Mouse (Mus musculus) kidney, adult 11 months (tissue): ENCODE measurements around the gene Gm9844.
A peak's percentile ranks its signal among the peaks of the same experiment; 100 is the strongest.
"Not testable (repeated sequence)": the region's sequence is repeated elsewhere in the genome, so short reads cannot be mapped to it uniquely, and the experiment has no call there.

Experiments used
- DNase-seq: peaks from one replicate; pipeline ENCODE4 v3.0.0; 2022

Gene Gm9844

DNA sequence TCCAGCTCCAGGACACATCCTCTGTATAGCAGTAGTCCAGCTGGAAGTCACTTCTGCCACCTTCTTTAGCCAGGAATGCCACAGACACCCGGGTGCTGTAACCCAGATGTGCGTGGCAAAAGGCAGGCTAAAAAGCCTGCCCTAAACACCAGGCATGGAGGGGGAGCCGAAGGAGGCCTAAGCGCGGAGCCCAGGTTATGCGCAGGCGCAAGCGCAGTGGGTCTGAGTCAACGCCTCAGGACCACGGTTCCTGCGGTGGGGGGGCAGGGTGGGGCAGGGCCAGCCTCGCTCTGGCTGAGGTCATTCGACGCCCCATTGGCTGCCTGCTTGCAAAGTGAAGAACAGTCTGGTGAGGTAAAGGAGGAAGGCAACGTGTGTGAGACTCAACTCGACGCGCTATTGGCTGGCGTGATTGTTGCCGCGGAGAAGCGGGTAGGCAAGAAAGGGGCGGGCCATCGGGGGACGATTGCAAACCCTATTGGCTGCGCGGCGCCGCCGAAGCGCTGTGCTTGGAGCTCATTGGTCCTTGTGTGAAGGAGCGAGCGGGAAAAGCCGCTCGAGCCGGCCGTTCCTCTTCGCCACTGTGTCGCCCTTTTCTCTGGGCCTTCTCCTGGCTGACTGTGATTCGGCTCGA is 7.6 kb downstream of the Gm9844 start, which contains the start of the genes Lypd4 and Dmrtc2:
Gene Lypd4, minus strand, starts transcription at position 410 of the 634 bp plus-strand sequence.
Gene Dmrtc2, plus strand, starts transcription at position 526 of the 634 bp plus-strand sequence.
- no peak for DNase-seq

DNA sequence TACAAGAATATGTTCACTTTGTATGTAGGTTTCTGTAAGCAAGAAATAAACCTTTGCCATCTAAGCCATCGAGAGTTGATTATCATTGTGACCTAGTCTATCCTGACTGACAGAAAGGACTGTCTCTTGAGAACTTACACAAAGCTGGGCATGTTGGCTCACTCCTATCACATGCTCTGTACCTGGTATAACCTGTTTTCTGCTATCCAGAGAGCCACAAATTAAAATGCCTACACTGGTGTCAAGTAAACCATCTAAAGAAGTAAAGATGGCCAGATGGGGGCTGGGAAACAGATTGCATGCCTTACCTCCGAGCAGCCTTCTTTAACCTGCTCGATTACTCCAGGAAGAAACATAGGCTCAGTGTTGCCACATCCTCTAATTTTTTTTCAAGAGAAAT is 15.6 kb downstream of the Gm9844 start:
- DNase-seq, result no peak

DNA sequence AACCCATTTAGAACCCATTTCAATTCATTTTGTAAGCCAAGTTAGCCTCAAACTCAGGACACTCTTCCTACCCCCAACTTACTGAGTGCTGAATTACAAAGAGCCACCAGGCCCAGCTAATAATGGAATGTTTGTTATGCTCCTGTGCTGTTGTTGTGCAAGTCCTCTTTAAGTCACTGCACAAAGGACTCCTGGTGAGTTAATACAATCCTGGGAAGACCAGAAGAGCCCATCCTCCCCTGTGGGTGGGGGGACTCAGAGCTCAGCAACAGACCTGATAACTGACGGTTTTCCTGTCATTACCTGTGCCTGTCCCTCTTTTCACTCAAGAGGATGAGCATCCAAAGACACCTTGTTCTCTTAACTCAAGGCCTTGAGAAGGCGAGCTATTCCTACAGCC is 17.6 kb downstream of the Gm9844 start:
- no peak for DNase-seq

DNA sequence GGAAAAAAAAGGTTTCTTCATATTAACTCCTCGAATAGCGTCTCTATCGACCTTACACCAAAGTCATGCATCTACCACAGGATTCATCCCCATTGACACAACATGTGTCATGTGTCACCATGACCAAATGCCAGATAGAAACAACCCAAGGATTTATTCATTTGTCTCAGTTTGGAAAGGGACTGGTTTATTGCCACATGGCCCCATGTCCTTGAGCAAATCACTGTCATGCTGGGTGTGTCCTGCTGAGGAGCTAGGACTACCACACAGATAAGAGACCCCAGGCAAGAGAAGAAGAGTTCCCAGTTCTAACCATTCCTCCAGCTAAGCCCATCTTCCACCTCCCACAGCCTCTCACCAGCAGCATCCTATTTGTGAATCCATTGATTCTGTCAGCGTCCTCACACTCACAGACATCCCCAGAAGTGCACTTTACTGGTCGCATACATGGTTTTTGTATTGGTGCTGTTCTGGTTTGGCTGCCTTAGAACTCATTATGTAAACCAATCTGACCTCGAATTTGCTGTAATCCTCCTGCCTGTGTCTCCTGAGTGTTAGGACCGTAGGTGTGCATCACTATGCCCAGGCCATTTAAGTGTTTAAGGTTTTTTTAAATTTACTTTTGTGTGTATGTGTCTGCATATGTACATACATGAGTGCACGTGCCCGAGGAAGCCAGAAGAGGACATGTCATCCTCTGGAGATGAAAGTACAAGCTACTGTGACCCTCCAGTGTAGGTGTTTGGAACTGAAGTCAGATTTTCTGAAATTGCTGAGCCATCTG is 20.6 kb downstream of the Gm9844 start:
- DNase-seq, result no peak

DNA sequence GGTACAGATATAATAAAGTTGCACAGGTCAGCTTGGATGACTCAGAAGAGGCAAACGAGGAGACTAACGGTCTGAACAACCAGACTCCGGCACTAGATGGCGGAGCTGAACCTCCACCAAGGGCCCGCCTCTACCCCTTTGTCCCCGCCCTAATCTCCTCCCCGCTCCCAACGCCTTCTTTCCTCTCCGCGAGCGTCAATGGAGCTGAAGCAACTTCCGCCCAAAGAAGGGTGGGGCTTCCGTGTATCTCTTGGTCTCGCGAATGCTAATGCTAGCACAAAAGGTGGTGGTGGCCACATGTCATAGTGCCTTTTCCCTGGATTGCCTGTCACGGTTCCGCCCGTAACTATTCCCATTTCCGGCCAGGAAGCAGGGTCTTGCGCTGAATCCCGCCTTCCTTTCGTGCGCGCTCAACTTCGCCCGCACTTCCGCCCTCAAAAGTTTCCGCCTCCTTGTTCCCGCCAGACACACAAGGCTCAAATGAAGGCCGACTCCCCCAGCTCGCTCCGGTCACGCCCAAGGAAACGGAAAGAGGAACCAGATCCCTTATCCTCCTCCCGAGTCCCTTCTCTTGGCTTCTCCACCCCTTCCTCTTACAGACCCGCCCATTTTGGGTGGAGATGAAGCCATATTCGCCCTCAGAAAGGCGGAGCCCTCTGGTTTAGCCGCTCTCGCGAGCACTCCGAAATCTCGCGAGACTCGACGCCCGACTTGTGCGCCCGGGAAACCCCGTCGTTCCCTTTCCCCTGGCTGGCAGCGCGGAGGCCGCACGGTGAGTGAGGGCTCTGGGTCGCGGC is 22.1 kb downstream of the Gm9844 start, which contains the start of gene Rps19:
Gene Rps19, plus strand, starts transcription at position 476 of the 797 bp plus-strand sequence.
- DNase-seq, result peak; percentile 100

DNA sequence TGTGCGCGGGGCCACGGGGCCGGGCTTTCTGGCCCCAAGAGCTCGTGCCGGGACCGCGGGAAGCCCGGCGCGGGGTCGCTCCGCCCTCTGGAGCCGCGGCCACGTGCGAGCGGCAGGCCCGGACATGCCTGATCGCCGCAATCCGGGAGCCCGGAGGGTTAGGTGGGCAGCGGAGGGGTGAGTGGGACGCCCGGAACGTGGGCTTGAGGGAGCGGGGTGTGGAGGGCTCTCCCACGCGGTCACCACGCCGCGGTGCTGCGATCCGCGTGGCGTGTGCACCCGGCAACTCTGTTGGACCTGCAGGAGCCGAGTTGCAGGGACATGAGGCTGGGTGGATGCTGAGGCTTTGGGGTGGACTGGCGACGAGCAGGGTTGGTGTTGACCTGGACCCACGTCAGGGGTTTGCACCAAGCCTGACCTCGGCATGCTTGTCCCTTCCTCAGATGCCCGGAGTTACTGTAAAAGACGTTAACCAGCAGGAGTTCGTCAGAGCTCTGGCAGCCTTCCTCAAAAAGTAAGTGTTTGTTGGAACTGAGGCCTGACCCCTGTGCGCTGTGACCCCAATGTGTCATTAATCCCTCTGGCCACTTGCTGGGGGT is 22.8 kb downstream of the Gm9844 start:
- peak; percentile 49 for DNase-seq

DNA sequence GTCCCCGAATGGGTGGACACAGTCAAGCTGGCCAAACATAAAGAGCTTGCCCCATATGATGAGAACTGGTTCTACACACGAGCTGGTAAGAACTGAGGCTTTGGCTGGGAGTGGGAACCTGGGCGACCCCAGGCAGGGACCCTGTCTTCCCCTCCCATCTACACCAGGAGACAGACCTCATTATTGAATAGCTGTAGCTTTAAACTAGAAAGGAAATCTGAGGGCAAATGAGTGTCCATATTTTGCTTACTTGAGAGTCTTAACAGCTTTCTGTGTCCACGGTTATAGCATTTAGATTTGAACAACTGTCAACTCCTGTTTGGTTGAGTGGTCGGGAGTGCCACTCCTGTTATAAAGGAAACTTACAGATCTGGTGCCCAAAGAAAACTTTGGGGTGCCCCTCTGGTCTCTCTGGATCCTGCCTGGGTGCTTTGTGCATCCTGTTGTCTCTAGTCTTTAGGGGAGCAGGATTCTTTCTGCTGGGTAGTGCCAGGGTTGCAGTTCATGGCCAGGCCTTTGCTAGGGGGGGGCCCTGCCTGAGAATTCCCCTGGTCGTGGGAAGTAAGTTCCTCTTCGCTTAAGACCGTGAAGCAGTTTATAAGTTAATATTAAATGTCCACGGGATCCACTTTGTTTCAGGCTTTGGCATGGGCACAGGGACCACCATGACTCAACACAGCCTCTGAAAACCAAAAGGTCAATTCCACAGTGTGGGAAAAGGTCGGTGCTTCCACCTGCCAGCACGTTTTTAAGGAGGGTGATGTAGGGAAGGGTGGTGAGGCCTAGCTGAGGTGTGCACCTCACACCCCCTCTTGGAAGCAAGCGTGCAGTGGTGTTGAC is 23.7 kb downstream of the Gm9844 start:
- peak; percentile 28 for DNase-seq

DNA sequence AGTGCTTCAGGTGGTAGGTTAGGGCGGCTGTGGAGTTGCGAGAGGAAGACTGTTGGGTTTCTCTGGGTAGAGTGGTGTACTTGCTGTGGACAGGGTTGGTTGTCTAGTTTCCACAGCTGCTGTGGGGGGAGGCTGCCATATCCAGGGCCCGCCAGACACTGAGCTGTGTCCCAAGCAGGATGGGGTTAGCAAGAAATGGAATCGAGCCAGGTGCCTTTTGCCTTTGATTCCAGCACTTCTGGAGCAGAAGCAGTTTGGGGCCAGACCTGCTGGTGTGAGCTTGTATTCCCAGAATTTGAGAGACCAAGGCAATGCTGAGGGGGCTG is 24.3 kb downstream of the Gm9844 start:
- peak; percentile 52 for DNase-seq

DNA sequence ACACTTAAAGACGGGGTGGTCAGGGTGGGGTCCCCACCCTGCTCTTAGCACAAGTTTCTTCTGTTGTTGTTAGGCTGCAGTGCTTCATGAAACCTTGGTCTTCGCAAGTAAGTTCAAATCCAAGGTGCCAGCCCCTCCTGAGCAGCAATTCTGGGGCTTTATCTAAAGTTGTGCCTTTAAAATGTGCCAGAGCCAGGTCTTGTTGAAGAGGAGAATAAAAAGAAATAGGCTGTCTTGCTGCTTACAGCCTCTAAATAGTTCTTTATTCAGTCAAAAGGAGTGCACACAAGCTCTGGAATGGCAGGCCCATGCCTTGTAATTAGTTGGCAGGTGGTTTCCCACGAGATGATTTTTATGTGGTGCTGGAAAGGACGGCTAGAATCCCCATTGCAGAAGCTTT is 25.1 kb downstream of the Gm9844 start:
- no peak for DNase-seq

DNA sequence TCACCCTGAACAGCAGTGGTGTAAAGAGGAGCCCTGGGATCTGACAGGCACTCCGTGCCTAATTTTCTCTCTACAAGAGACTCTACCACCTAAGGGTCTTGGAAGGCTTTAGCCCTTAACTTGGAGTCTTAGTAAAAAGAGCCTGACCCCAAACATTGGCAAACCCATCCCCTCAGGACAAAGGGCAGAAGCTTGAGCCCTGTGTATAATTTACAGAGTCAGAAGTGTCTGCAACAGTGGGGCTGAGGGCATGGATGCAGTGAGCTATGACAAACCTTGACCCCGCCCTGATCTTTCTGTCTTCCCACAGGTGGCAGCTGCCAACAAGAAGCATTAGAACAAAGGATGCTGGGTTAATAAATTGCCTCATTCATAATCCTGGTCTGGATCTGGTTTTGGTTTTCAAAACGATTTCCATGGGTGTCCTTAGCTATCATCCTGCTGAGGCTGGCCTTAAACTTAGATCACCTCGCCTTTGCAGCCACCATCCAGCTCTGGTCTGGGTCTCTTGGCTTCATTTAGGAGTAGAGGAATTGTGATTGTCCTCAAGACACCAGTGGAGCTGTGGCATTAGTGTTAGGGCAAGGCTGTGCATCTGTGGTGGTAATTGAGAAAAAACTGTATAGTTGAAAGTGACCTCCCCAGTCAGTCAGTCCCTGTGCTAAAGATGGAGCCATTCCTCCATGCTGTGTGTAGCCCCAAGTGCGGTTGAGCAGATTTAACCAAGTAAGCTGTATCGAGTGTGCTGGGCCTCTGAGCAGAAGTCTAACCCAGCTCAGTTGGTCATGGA is 27.6 kb downstream of the Gm9844 start:
- peak; percentile 88 for DNase-seq

DNA sequence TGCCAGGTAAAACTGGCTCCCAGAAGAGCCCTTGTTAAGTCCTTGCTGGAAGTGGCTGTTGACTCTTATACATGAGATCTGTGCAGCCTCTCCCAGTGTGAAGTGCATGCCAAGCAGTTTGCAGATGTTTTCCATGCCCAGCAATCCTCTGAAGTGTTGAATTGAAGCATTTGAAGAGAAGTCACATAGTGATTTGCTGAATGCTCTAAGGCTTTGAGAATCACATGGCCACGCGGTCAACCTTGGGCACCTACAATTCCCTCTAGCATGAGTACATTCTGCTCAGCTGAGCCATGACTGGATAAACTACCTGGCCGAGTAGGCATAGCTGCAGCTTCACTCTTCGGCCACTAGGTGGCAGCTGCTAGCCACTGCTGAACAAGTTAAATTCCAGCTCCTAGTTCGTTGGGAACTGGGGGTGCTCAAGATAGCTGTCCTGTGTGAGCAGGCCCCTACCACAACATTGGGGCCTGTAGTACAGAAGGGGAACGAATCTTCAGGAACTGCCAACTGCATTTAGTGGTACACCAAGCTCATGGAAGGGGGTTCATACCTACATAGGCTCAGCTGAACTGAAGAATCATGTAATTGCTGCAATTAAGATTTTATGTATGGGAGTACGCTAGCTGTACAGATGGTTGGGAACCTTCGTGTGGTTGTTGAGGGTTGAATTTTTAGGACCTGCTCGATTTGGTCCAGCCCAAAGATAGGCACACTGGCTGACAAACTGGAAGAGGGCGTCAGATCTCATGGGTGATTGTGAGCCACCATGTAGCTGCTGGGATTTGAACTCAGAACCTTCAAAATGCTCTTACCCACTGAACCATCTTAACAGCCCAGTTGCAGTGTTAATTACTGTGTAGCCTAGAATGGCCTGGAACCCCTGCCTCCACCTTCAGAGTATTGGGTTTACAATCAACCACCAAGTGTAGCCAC is 28.5 kb downstream of the Gm9844 start:
- peak; percentile 63 for DNase-seq

DNA sequence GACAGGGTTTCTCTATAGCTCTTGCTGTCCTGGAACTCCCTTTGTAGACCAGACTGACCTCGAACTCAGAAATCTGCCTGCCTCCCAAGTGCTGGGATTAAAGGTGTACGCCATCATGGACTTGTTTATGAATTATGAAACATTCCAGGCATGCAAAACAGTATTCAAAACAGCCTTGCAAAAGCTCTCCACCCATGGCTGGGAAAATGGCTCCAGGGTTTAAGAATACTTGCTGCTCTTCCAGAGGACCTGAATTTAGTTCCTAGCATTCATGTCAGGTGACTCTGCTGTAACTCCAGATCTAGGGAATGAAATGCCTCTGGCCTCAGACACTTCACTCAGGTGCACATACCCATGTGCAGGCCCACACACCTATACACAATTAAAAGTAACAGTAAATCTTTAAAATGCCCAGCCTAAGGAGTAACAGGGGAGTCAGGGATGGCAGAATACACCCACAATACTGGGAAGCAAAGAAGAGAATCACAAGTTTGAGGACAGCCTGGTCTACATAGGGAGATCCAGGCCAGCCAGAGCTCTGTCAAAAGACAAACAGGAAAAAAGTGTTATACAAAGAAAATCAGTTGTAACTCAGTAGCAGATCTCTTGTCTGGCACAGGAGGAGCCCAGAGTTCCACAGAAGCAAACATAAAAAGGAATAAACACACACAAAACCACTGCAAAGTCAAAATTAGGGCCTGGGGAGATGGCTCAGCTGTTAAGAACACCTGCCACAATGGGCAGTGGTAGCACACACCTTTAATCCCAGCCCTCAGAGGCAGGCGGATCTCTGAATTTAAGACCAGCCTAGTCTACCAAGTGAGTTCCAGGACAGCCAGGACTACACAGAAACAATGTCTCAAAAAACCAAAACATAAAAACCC is 29.5 kb downstream of the Gm9844 start:
- DNase-seq, result no peak

DNA sequence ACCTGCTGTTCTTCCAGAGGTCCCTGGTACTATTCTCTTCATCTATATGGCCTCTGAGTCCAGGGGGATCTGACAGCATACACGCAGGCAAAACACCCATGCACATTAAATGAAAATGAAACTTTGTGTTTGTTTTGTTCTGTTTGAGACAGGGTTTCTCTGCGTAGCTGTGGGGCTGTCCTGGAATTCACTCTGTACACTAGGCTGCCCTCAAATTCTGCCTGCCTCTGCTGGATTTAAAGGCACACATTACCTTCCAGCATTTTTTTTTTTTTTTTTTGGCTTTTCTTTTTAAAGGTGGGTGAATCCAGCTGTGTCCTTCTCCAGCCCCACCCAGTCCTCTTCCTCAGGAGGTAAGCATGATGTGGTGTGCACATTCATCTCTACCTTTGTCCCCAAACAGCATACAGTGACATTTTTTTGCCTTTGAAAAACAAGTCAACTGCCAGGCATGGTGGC is 30.1 kb downstream of the Gm9844 start:
- DNase-seq, result no peak

DNA sequence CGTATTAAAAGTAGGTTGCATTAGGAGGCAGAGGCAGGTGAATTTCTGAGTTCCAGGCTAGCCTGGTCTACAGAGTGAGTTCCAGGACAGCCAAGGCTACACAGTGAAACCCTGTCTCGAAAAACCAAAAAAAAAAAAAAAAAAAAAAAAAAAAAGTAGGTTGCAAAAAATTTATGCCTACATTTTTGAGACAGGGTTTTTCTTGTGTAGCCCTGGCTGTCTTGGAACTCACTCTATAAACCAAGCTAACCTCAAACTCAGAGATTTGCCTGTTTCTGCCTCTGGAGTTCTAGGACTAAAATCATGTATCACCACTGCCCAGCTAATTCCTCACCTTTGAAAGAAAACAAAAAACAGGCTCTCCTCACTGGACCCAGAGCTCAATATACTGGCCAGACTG is 33.7 kb downstream of the Gm9844 start:
- DNase-seq, result not testable (repeated sequence)

DNA sequence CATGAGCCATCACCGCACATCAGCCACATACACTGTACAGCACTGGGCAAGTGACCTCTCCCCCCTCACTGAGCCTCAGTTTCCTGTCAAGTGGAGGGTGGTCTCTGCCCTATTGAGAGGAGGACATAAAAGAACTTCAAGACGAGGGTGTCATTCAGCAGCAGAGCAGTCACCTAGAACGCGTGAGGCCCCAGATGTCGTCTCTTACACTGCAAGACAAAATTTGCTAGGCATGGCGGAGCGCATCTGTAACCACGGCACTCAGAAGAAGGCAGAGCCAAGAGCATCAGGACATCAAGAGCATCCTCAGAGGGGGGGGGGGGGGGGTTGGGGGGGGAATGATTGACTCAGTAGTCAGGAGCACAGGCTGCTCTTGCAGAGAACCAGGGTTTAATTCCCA is 34.3 kb downstream of the Gm9844 start:
- no peak for DNase-seq

DNA sequence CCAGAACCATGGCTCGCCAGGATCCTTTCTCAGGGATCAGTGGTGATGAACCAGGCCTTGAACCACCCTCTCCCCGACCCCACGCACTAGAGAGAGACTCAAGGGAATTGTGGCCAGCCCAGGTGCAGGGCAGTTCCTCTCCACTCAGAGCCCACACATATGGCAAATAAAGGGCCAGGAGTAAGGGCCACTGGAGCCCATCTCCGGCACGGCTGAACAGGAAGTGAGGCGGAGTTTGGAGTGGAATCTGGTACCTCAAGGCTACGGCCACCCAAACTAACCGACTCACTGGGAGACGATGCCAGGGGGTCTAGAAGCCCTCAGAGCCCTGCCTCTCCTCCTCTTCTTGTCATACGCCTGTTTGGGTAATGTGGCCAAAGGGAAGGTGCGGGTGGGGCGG is 35.2 kb downstream of the Gm9844 start, which contains the start of gene Cd79a:
Gene Cd79a, plus strand, starts transcription at position 158 of the 400 bp plus-strand sequence.
- no peak for DNase-seq

DNA sequence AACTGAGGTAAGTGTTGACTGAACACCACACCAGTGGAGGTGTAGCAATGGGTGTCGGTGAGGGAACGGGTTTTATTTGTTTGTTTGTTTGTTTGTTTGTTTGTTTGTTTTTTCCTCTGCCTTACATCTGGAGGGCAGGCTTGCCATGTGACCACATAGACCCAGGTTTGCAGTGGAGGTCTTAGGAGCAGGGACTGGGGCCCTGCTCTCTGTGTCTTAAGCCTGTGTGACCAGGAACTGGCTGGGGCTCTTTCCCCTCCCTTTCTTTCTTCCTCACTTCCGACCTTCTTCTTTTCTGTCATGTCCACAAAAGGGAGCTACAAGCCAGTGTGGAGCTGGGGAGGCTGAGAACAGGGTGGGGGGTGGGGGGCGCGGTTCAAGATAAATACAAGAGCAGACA is 35.9 kb downstream of the Gm9844 start:
- DNase-seq, result no peak

DNA sequence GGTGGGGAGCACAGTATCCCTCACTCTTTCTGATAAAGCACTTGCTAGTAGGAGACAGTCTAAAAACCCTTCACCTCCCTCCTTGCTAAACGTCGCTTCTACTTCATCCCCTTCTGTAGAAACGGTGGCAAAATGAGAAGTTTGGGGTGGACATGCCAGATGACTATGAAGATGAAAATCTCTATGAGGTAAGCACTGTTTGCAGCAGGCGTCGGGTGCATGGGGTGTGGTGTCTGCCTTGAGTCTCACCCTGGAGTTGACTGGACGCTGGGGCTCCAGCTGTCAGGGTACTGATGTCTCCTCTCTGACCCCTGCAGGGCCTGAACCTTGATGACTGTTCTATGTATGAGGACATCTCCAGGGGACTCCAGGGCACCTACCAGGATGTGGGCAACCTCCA is 39.1 kb downstream of the Gm9844 start:
- no peak for DNase-seq

DNA sequence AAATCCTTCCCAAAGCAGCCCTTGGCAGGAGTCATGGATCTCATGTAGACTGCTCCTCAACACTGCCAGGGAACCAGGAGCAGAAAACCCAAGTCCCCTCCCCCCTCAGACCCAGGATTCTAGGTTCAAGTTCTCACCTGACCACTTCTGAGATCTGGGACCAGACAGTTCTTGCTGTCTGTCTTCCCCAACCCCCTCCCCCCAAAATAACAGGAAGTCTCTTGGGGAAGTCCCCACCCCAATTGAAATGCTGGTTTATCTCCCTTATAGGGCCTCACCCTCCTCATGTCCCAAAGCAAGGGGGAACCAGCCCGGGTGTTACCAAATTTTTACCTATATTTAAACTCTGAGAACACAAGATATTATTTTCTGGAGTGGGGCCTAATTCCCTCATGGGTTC is 39.8 kb downstream of the Gm9844 start:
- no peak for DNase-seq
